Mouse (Mus musculus) embryo, embryonic 11 days (tissue): ENCODE results near the gene Olfr685.
A peak's percentile ranks its signal among the peaks of the same experiment; 100 is the strongest.

ENCODE experiments used
- DNase-seq: peaks from one replicate; pipeline ENCODE4 v3.0.0-alpha.2; 2015

Olfr685 gene

DNA sequence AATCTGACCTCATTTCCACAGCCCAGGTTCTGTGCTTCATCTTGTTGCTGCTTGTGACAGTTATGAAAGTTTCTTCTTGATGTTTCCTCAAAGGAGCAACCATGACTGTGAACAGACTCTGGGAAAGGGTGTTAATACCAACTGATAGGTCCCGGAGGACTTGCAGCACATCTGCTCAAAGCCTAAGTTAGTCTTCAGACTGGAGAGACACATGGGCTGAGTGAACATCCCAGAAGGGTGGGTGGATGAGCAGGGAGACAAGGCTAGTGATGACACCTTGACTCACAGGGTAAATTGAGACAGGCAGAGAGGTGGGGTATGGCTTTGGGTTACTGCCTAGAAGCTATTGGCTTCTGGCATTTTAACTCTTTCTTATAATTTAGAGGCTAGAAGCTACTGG is at the start of gene Olfr685:
Gene Olfr685 (minus strand): TSS at position 101 of the 400 bp plus-strand sequence.
- DNase-seq = no peak

DNA sequence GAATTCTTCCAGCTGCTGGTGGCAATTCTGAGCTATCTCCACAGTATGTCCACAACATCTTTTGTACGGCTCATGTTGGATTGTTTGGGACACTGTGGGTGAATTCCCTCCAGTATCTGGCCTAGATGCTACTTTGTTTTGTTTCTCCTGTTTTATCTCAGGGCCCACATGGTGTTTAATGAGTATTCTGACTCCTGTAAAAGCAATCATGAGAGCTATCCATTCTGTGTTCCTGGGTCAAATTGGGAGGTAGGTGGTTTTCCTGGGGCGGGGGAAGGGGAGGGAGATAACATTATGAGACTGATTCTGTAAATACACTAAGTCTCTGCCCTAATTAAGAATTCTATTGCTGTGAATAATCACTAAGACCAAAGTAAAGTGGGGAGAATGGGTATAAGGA is 43.6 kb upstream of the Olfr685 start:
- DNase-seq = no peak

DNA sequence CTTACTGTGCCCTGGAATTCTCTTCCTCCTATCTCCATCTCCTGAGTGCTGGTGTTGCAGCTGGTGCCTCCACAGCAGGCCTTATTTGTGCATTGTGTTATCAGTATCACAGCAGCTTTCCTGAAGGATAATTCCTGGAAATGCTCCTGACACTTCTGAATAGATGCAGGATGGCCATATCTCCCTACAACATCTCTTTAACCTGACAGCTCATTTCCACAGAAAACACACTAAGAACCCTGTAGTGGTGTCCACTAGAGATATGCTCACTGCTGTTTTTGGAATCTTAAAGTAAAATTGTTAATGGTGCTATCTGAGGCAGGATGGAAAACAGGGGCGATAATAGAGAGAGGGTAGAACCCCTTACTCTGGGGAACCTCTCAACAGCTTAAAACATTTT is 42.3 kb upstream of the Olfr685 start:
- DNase-seq = no peak

DNA sequence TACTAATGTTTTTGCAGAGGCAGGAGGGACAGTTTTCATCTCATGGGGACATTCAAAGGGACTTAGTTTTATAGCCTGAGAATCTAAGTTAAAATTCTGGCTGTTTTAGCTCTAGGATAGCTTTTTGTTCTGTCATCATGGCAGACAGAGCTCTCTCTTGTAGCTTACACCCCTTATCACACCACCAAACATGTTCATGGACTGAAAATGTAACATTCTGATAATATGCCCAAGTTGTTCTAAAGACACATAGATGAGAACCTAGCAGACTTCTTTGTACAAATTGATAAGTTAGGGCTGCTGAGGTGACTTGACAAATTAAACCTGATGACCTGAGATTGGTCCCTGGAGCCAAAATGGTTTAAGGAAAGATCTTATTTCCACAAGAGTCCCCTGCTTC is 40.9 kb upstream of the Olfr685 start:
- no peak for DNase-seq

DNA sequence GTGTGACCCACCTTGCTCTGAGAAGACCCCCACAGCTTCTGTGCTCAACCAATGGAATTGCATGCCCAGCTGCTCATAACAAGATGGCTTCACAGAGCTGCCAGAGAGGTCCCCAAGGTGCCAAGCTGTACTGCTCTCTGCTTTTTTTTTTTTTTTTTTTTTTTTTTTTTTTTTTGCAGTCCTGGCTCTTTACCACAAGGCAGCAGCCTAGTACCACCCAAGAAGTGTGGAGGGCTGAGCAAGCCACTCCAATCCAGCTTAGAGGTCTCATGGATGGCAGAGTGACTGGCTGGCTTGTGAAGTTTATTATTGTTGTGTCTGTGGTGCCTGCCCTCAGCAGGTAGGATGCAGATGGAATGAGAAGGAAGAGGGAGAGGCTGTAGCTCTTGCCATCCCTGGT is 40.3 kb upstream of the Olfr685 start:
- DNase-seq = no peak

DNA sequence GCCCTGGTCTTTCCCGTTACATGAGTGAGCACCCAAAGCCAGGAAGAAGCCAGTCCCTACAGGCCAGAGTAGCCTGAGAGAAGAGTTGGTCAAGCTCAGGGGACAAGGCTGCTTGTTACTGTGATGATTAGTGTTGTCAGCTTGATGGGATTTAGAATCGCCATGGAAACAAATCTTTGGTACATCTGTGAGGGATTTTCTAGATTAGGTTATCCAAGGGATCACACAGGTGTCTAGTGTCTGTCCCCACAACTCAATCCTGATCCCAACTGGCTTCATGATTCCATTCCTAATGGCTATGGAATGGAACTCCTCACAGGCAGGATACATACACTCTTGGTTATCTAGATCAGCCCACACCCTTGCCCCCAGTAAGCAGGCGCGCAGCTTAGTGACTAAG is 32.5 kb upstream of the Olfr685 start:
- DNase-seq = no peak

DNA sequence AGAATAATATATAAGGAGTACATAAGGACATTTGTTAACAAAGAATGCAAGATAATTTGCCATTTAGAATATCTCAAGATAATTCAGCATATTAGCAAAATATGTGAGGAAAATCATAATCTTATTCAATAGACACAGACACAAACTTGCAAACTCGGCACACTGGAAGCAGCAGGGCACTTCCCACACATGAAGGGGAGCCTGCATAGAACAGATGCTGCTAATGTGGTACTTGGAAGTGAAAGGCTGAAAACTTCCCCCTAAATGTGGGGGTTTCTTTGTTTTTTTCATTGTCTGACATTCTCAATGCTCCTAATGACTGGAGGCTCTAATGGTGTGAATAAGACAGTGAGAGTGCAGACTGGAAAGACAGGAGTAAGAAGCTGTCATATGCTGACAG is 28.9 kb upstream of the Olfr685 start:
- no peak for DNase-seq

DNA sequence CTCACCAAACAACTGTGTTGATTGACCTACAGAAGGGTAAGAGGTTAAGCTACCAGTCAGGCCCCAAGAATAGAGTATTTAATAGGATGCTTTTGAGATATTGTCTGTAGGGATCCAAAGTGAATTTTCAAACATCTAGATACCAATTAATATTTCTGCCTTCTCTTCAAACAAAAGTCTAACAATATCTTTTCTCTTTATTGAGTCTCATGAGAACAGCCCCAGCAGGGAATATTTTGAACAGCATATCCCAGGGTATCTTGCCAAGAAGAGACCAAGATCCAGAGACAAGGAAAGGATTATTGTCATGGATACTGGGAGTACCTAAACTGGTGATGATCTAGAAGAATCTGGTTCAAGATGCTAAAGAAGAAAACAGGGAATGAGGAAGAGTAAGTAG is 21.6 kb upstream of the Olfr685 start, which contains the start of gene Olfr686:
Gene Olfr686 (minus strand): TSS at position 101 of the 400 bp plus-strand sequence.
- no peak for DNase-seq

DNA sequence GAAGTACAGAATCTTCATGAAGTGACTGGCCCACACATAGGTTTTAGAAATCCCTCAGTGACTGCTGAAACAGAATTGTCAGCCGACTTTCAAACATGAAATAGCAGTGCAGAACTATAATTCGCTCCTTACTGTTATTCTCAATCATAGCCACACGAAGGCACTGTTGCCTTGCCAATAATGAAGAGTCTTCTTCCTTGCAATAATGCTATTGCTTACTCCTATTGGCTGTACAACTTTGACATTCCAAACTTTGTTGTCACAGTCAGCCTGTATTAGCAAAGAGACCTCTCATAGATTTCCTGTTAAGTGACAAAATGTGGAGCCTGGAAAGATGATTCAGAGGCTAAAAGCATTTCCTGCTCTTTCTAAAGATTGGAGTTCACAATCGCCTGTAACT is 15.0 kb downstream of the Olfr685 start:
- peak; percentile 7 for DNase-seq

DNA sequence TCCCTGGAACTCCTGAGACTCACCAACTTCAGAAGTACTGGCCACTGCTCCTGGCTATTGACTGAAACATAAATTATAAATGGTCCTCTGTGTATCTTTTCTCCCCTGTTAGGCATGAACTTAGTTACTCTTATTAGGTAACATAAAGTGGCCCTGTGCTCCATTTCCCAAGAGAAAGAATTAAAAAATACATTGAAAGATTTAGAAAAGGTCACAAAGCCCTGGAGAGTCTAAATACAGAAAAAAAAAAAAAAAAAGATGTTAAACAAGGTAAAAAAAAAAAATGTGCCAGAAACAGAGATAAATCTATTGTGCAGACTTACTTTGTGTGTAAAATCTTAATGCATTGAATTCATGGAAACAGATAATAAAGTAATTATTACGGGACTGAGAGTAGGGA is 22.3 kb downstream of the Olfr685 start, which contains the start of gene Olfr684:
Gene Olfr684 (minus strand): TSS at position 101 of the 400 bp plus-strand sequence.
- no peak for DNase-seq

DNA sequence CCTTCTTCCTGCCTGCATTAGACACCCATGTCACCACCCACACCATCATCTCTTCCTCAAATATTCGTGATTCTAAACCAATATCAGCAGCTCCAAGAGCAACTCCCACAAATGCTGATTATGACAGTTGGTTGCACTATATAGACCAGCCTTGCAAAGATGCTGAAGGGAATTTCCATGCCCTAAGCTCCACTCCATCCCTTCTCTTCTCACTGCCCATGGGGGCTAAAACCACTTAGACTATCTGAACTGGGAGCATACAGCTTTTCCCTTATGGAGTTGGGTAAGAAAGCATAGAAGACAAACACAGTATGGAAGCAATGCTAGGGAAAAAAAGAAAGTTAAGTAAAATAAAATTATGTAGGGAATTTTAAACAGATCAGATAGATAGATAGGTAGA is 38.9 kb downstream of the Olfr685 start, which contains the start of gene Olfr683:
Gene Olfr683 (minus strand): TSS at position 101 of the 400 bp plus-strand sequence.
- DNase-seq = no peak

DNA sequence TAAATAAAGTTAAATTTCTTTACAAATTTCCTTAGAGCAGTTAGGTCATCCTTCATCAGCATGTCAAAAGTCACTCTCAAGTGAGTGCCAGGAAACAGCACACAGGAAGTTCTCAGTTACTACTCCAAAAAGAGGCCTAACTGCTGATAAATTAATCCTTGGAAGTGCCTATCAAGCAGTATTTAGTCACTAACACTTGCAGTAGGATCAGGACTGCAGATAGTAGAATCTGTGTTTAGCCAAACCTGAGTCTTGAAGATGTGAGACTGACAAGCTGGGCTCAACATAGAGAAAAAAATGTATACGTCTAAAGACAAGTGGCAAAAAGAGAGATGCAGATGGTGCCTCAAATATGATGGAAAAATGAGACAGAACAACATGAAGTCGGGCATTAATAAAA is 44.5 kb downstream of the Olfr685 start:
- DNase-seq = no peak
